11 mouse cellular contexts compared by ENCODE assay signal in the genomic region with DNA sequence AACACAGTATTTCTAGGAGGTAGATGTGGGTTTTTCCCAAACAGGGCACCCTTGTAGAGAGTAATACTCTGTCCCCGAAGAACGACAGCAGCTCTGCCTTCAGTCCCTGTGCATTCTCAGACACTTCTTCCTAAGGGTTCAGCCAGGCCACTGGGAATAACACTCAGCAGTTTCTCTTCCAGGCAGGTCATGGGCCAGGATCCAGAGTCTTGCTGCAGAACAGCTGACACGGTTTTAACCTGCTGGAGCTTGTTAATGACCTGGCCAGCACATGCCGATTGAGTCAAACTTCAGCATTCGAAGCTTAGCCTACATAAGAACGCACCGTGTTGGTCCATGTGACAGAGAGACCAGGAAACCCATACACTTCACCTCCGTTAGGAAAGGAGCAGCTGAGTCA. TPM values are rescaled to one million over a fixed set of nuclear protein-coding genes. Genes with fewer than 3 reads are reported as not detected.
DNase-seq lines count a peak whose midpoint lies in the region; ATAC-seq lines count a peak whose summit lies in the region.
"Had no signal": no experiment of that assay in that cellular context is flagged by ENCODE, and none has a peak within 500 bp of the region (broad histone marks: within the 10 kb centered on the region; RNA-seq: fewer than 3 reads in every experiment).

No protein-coding gene starts in this region.

- no peaks in the 10 kb centered on the region for H3K9me3 ChIP-seq in heart, embryonic 11.5 days (replicated peaks; ENCODE audit: control insufficient read depth, low read length)
- H3K9me3 ChIP-seq in forebrain, embryonic 11.5 days (ENCODE audit: control insufficient read depth, low read length), result no peaks in the 10 kb centered on the region
- H3K9me3 ChIP-seq: embryonic facial prominence, embryonic 12.5 days; liver, embryonic 12.5 days had no signal

- no peak overlapping the region for H3K4me3 ChIP-seq in heart, embryonic 11.5 days (ENCODE audit: low read depth, low read length)
- no peak overlapping the region for H3K4me3 ChIP-seq in forebrain, embryonic 11.5 days (ENCODE audit: low read depth, low read length)
- H3K4me3 ChIP-seq: embryonic facial prominence, embryonic 12.5 days; liver, embryonic 12.5 days had no signal

- H3K27me3 ChIP-seq in heart, embryonic 11.5 days (ENCODE audit: control insufficient read depth, insufficient read depth, low read length), result no peaks in the 10 kb centered on the region
- H3K27me3 ChIP-seq in forebrain, embryonic 11.5 days (ENCODE audit: control insufficient read depth, insufficient read depth, low read length), result no peaks in the 10 kb centered on the region
- H3K27me3 ChIP-seq: embryonic facial prominence, embryonic 12.5 days had no signal

- no peaks in the 10 kb centered on the region for H3K36me3 ChIP-seq in heart, embryonic 11.5 days (ENCODE audit: control insufficient read depth, insufficient read depth, low read length)
- no peaks in the 10 kb centered on the region for H3K36me3 ChIP-seq in forebrain, embryonic 11.5 days (ENCODE audit: control insufficient read depth, insufficient read depth, low read length)
- H3K36me3 ChIP-seq: embryonic facial prominence, embryonic 12.5 days; liver, embryonic 12.5 days had no signal

- 80% methylated on average over 8 of the region's 8 CpGs for WGBS in heart, embryonic 11.5 days (ENCODE audit: insufficient replicate concordance)
- 87% methylated on average over 8 of the region's 8 CpGs for WGBS in forebrain, embryonic 11.5 days

- ATAC-seq in heart, embryonic 11.5 days (replicated peaks; ENCODE audit: insufficient number of reproducible peaks, low FRiP score, low TSS enrichment), result no peak
- ATAC-seq in forebrain, embryonic 11.5 days (replicated peaks; ENCODE audit: low FRiP score), result no peak
- ATAC-seq: liver, embryonic 12.5 days had no signal

- H3K9ac ChIP-seq in heart, embryonic 11.5 days (ENCODE audit: low read depth, low read length), result no peak overlapping the region
- no peak overlapping the region for H3K9ac ChIP-seq in forebrain, embryonic 11.5 days (ENCODE audit: low read length)
- H3K9ac ChIP-seq: embryonic facial prominence, embryonic 12.5 days; liver, embryonic 12.5 days had no signal

- DNase-seq in heart, adult 8-10 months (ENCODE audit: low spot score), result peak; percentile 22
- peak; percentile 23 for DNase-seq in cerebellum, adult 8-10 months
- peak; percentile 36 for DNase-seq in gonadal fat pad, adult 2 months (ENCODE audit: low read depth)
- peak; percentile 30 for DNase-seq in lung, postnatal 14 days
- DNase-seq in forebrain, embryonic 11.5 days (ENCODE audit: low spot score), result no peak
- no peak for DNase-seq in frontal cortex, postnatal 14 days (ENCODE audit: low spot score in 2 of 2)
- DNase-seq in layer of hippocampus, adult 11-12 months (ENCODE audit: low spot score), result no peak
- DNase-seq: midbrain, embryonic 14.5 days had no signal

- no peak overlapping the region for H3K27ac ChIP-seq in heart, embryonic 11.5 days (ENCODE audit: low read depth, low read length)
- no peak overlapping the region for H3K27ac ChIP-seq in forebrain, embryonic 11.5 days (ENCODE audit: low read depth, low read length)
- H3K27ac ChIP-seq: embryonic facial prominence, embryonic 12.5 days; liver, embryonic 12.5 days had no signal

- H3K4me1 ChIP-seq in heart, embryonic 11.5 days (ENCODE audit: control insufficient read depth, insufficient read depth, low read length), result no peaks in the 10 kb centered on the region
- H3K4me1 ChIP-seq in forebrain, embryonic 11.5 days (replicated peaks; ENCODE audit: control insufficient read depth, insufficient read depth, low read length), result no peaks in the 10 kb centered on the region; the same call in 1 of the 2 replicates
- H3K4me1 ChIP-seq: embryonic facial prominence, embryonic 12.5 days; liver, embryonic 12.5 days had no signal

- no peak overlapping the region for H3K4me2 ChIP-seq in heart, embryonic 11.5 days
- H3K4me2 ChIP-seq in forebrain, embryonic 11.5 days (ENCODE audit: low read depth, low read length, severe bottlenecking), result no peak overlapping the region
- H3K4me2 ChIP-seq: embryonic facial prominence, embryonic 12.5 days; liver, embryonic 12.5 days had no signal

RNA-seq across cellular contexts. Expression of a gene that starts 36.0 kb away (rescaled TPM):
- 10 to 100 TPM; 32.9 to 35.5 (median 34.1) TPM for total RNA-seq in heart, adult 8-10 months (2022)
- polyA plus RNA-seq in heart, embryonic 11.5 days (2014; fragmentation: Nextera tagmentation; extraction: Ambion mirVana), result 5.9 and 10.1 TPM in 2 replicates
- 7.8 and 12.8 TPM in 2 replicates for polyA plus RNA-seq in gonadal fat pad, adult 2 months (2012; rRNA removed)
- polyA plus RNA-seq in forebrain, embryonic 11.5 days (2014; fragmentation: Nextera tagmentation; extraction: Ambion mirVana), result 14.2 and 16.4 TPM in 2 replicates

Comparison
In these comparisons a context has a peak if more than half of its experiments do, and no peak if none do; other contexts are left out.
1. DNase-seq: peak in heart, adult 8-10 months (single experiment), cerebellum, adult 8-10 months (single experiment), gonadal fat pad, adult 2 months (single experiment) and lung, postnatal 14 days (single experiment); none in forebrain, embryonic 11.5 days (single experiment), frontal cortex, postnatal 14 days (0 of 2) and layer of hippocampus, adult 11-12 months (single experiment).